Mouse (Mus musculus) limb, embryonic 15.5 days (tissue): ENCODE results near the gene Lcn4. TPM values are rescaled to one million over a fixed set of nuclear protein-coding genes. Genes with fewer than 3 reads are reported as not detected.
A peak's percentile ranks its signal among the peaks of the same experiment; 100 is the strongest.

Experiments used
- ATAC-seq: fragments of 200-750 bp; cut with Nextera tagmentation; 2 replicates; pipeline ENCODE4 v1.8.0; 2017; ENCODE audit warnings: low read depth, moderate TSS enrichment; ENCODE audit not compliant: insufficient number of reproducible peaks, low FRiP score, low TSS enrichment
- H3K27ac ChIP-seq: fragments of 300-500 bp; sonication (generic); 2 replicates; pipeline ENCODE4 v1.5.1; 2015; ENCODE audit warnings: moderate library complexity, mild to moderate bottlenecking, inconsistent platforms
- H3K27me3 ChIP-seq: fragments of 300-500 bp; sonication (generic); 2 replicates; pipeline ENCODE4 v1.6.1; 2015; ENCODE audit warnings: inconsistent platforms
- H3K36me3 ChIP-seq: fragments of 300-500 bp; sonication (generic); 2 replicates; pipeline ENCODE4 v1.6.1; 2015; ENCODE audit warnings: inconsistent platforms
- H3K4me1 ChIP-seq: fragments of 300-500 bp; sonication (generic); 2 replicates; pipeline ENCODE4 v1.6.1; 2015; ENCODE audit warnings: inconsistent platforms
- H3K4me2 ChIP-seq: fragments of 300-500 bp; sonication (generic); 2 replicates; pipeline ENCODE4 v1.6.1; 2015; ENCODE audit warnings: mild to moderate bottlenecking, inconsistent platforms
- H3K4me3 ChIP-seq: fragments of 300-500 bp; sonication (generic); 2 replicates; pipeline ENCODE4 v1.5.1; 2015; ENCODE audit warnings: mild to moderate bottlenecking, inconsistent platforms
- H3K9ac ChIP-seq: fragments of 300-500 bp; sonication (generic); 2 replicates; pipeline ENCODE4 v1.6.1; 2015; ENCODE audit warnings: inconsistent platforms
- H3K9me3 ChIP-seq: fragments of 300-500 bp; sonication (generic); 2 replicates; pipeline ENCODE4 v1.6.1; 2016; ENCODE audit warnings: inconsistent platforms
- WGBS: fragments of 180-500 bp; shearing (Covaris S2); methylation state at CpG from one replicate; pipeline ENCODE4 v1.1.7; 2015; 5-methylcytosine and 5-hydroxymethylcytosine counted together
- polyA plus RNA-seq: library from polyadenylated mRNA; unstranded; fragments of >200 nt; fragmentation: Nextera tagmentation; extraction: Ambion mirVana; gene quantifications from 2 replicates; pipeline ENCODE4 v1.2.1, GENCODE M21; 2015

Gene Lcn4
- polyA plus RNA-seq, 1 experiment from 2014 or later: not detected

DNA sequence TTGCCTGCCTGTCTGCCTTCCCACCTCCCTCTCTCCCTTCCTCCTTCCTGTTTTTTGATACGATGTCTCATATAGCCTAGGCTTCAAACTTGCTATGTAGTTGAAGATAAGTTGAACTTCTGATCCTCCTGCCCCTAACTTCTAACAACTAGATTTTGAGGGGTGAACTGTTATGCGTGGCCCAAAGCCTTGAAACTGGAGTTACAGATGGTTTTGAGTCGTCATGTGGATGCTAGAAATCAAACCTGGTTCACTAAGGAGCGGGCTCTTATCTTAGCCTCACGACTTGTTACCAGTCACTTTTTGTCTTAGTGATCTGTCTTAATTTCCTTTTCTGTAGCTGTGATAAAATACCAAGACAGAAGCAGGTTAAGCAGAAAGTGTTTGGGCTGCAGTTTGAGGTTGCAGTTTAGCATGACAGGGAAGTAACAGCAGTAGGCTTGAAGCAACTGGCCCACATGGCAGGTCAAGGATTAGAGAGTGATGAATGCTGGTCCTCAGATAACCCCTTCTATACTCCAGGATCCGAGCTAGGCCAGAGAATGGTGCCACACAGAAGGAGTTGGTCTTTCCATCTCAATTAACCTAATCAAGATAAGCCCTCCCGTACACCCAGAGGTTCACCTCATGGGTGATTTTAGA lies 30.0 kb downstream of the Lcn4 start:
- Histone ChIP-seq H3K36me3 (peaks cover 22% of the 10 kb centered on the region), H3K9me3 (no peaks in the 10 kb centered on the region), H3K4me2 (no peak overlapping the region), H3K27me3 (no peaks in the 10 kb centered on the region), H3K9ac (no peak overlapping the region), H3K27ac (peak overlapping the region; percentile 84), H3K4me1 (peaks cover 30% of the 10 kb centered on the region), H3K4me3 (no peak overlapping the region)
- WGBS: 70% methylated on average over 7 of the region's 7 CpGs
- no peak for ATAC-seq

DNA sequence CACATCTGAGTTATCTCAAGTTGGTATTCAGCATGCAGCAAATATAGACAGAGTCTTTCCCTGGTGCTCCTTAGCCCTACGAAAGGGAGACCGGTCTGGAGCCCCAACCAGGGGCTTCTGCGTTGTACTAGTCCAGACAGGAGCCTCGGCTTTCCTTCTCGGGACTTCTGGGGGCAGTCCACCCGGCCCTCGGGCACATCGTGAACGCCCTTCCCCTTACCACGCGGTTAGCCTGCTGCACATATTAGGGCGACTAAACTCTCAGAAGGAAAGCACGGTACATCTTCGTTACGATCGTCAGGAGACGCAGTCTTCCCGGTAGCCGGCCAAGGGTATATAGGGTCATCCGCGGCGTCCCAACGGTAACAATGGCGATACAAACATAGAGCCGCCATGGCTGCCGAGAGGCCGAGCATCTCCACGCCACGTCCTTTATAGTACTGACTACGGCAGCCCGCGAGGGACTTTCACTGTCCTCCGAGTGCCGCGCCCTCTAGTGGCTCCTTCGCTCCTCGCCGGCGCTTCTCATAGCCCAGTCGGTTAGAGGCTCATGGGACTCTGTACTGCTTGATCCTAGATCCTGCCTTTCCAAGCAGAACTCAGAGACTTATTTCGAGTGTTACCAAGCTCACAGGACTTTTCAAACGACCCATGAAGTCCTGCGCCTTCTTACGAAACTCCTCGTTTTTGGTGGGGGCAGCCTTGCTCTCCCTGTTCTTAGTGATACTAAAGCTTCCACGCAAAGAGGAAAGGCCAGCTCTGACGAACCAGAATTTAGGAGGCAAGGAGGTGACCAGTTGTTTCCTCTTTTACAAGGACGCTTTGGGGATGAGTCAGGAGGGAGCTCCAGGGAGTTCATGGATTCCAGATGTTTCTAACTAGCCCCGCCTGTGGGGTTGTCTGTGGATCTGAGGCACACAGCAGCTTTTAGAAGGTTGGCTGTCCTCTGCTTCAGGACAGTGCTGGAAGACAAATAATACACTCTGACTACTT lies 30.9 kb downstream of the Lcn4 start:
- Histone ChIP-seq H3K36me3 (peaks cover 32% of the 10 kb centered on the region), H3K4me2 (peak overlapping the region; percentile 74), H3K4me1 (peaks cover 30% of the 10 kb centered on the region), H3K27ac (peak overlapping the region; percentile 84), H3K27me3 (no peaks in the 10 kb centered on the region), H3K9ac (peak overlapping the region; percentile 78), H3K4me3 (peak overlapping the region; percentile 69), H3K9me3 (no peaks in the 10 kb centered on the region)
- 2% methylated on average over 49 of the region's 49 CpGs for WGBS
- ATAC-seq: peak; percentile 85

DNA sequence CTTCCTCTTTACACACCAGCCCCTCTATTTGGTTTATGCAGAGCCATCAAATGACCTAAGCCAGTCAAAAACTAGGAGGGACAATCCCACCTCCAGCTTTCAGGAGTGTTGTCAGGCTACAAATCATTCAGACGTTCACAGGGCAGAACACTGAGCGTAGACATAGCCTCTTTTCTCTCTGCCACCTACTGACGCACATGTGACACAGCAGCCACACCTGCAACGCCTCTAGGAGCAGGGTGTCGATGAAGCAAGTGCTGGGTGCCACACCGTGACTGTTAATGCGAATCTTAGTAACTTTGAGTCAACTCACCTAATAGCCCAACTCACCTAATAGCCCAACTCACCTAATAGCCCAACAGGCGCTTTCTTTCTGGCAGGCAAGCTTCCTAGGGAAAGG lies 32.0 kb downstream of the Lcn4 start:
- Histone ChIP-seq H3K27ac (peak overlapping the region; percentile 58; the same call in 1 of the 2 replicates), H3K9me3 (no peaks in the 10 kb centered on the region), H3K4me2 (peak overlapping the region; percentile 74), H3K36me3 (peaks cover 42% of the 10 kb centered on the region), H3K4me3 (peak overlapping the region; percentile 69), H3K27me3 (no peaks in the 10 kb centered on the region), H3K4me1 (peaks cover 30% of the 10 kb centered on the region), H3K9ac (peak overlapping the region; percentile 78)
- 3% methylated on average over 8 of the region's 8 CpGs for WGBS
- ATAC-seq: no peak

DNA sequence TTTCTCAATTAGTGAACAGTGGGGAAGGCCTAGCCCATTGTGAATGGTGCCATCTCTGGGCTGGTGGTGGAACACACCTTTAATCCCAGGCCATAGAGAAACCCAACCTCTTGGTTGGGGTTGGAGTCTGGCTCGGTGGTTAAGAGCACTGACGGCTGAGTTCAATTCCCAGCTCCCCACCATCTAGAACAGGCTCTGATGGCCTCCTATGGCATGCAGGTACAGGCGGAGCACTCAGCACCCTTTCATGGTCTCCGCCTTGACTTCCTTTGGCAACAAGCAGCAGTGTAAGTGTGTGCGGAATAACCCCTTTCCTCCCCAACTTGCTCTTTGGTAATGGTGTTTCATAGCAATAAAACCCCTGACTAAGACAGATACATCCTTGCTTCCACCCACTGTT lies 32.5 kb downstream of the Lcn4 start:
- H3K36me3 ChIP-seq: peaks cover 46% of the 10 kb centered on the region
- 66% methylated on average over 5 of the region's 5 CpGs for WGBS

DNA sequence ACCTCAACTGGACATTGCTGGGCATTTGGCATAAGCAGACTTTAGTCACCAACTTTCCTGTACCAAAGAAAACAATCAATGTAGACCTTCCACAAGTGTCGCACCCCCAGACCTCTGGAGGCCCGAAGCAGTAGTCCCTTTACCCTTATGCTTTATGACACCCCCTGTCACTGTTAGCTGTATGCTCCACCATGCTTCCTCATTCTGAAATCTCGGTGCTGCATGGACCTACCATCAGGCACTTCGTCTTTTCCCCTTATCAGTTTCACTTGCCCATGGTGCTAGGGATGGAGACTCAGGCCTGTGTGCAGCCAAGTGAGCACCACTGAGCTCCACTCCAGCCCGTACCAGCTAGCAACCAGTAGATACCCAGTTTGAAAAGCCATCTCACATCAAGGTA lies 33.0 kb downstream of the Lcn4 start:
- Histone ChIP-seq H3K4me3 (peak overlapping the region; percentile 7; the same call in 1 of the 2 replicates), H3K27ac (no peak overlapping the region), H3K36me3 (peaks cover 48% of the 10 kb centered on the region), H3K9me3 (no peaks in the 10 kb centered on the region), H3K9ac (0 out of 2 replicates have a peak overlapping the region, but pooled peaks have one; percentile 4), H3K27me3 (no peaks in the 10 kb centered on the region), H3K4me2 (peak overlapping the region; percentile 74), H3K4me1 (peaks cover 30% of the 10 kb centered on the region)
- WGBS: 79% methylated on average over 5 of the region's 5 CpGs
- ATAC-seq: no peak

More for the DNA sequence above, 32.5 kb downstream of the Lcn4 start:
- no peak for ATAC-seq
- H3K4me2 ChIP-seq: peak overlapping the region; percentile 74
- H3K4me1 ChIP-seq: peaks cover 30% of the 10 kb centered on the region
- peak overlapping the region; percentile 69 for H3K4me3 ChIP-seq
- H3K9ac ChIP-seq: no peak overlapping the region; the same call in 1 of the 2 replicates
- H3K27ac ChIP-seq: 0 out of 2 replicates have a peak overlapping the region, but pooled peaks have one; percentile 7
- H3K9me3 ChIP-seq: no peaks in the 10 kb centered on the region
- no peaks in the 10 kb centered on the region for H3K27me3 ChIP-seq

DNA sequence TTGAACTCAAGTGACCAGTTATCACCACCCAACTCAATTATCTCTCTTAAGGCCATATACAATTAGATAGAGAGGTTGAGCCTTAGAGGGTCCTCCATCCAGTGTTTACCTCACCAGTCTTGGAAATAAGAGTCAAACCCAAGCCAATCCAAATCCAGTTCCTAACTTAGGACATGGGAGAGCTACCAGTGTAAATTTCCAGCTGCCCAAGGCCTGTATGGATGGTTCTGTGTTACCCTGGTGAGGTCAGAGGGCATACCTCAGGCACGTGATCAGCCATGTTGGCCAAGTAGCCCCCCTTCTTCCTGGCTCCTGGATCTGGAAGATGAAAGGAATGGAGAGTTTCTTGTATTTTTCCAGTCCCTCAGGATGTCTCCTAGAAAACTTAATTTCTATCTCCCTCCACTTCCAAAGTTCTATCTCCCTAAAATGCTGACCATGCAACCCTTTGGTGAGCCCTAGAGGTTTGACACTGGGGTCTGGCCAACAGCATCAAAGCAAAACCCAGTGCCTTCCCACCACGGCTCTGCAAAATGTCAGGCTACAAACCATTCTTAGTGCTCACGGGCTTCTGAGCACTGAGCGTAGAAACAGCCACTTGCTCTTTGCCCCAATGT lies 33.7 kb downstream of the Lcn4 start:
- Histone ChIP-seq H3K27me3 (no peaks in the 10 kb centered on the region), H3K36me3 (peaks cover 48% of the 10 kb centered on the region), H3K9ac (0 out of 2 replicates have a peak overlapping the region, but pooled peaks have one; percentile 4), H3K4me2 (no peak overlapping the region), H3K4me3 (0 out of 2 replicates have a peak overlapping the region, but pooled peaks have one; percentile 7), H3K27ac (no peak overlapping the region), H3K4me1 (peaks cover 30% of the 10 kb centered on the region), H3K9me3 (no peaks in the 10 kb centered on the region)
- no peak for ATAC-seq
- WGBS: 76% methylated on average over 4 of the region's 4 CpGs

DNA sequence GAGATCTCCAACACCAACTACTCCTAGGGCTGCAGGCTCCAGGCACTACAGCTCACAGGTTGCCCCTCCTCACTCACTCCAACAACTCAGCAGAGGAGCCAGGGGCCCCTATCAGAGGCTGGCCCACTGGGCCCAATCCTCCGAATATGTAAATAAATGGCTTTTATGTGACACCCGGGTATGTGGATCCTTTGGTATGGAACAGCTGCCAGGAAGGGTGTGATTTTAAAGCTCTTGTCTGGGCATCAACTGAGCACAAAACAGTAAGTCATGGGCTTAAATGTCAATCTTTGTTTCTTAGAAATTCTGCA lies 34.8 kb downstream of the Lcn4 start:
- H3K27me3 ChIP-seq: no peaks in the 10 kb centered on the region
- peaks cover 48% of the 10 kb centered on the region for H3K36me3 ChIP-seq
- no peak for ATAC-seq
- H3K27ac ChIP-seq: no peak overlapping the region
- no peak overlapping the region for H3K4me2 ChIP-seq
- peaks cover 30% of the 10 kb centered on the region for H3K4me1 ChIP-seq
- no peaks in the 10 kb centered on the region for H3K9me3 ChIP-seq
- WGBS: 58% methylated on average over 2 of the region's 2 CpGs
- H3K9ac ChIP-seq: no peak overlapping the region
- H3K4me3 ChIP-seq: no peak overlapping the region

DNA sequence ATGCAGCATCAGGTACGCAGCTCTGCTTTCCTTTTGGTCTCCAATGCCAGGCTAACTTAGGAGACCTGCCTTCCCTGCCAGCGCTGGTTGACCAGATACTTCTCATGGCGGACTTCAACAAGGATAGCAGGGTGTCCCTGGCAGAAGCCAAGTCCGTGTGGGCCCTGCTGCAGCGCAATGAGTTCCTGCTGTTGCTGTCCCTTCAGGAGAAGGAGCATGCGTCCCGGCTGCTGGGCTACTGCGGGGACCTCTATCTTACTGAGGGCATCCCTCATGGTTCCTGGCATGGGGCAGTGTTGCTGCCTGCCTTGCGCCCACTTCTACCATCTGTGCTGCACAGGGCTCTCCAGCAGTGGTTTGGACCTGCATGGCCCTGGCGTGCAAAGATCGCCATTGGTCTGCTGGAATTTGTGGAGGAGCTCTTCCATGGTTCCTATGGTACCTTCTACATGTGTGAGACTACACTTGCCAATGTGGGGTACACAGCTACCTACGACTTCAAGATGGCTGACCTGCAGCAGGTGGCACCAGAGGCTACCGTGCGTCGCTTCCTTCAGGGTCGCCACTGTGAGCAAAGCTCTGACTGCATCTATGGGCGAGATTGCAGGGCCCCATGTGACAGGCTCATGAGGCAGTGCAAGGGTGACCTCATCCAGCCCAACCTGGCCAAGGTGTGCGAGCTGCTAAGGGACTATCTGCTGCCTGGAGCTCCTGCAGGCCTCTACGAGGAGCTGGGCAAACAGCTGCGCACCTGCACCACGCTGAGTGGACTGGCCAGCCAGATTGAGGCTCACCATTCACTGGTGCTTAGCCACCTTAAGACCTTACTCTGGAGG lies 35.4 kb downstream of the Lcn4 start:
- Histone ChIP-seq H3K9ac (no peak overlapping the region), H3K9me3 (no peaks in the 10 kb centered on the region), H3K36me3 (peaks cover 48% of the 10 kb centered on the region), H3K27me3 (no peaks in the 10 kb centered on the region), H3K27ac (peak overlapping the region; percentile 2; the same call in 1 of the 2 replicates), H3K4me3 (no peak overlapping the region), H3K4me2 (no peak overlapping the region), H3K4me1 (peaks cover 31% of the 10 kb centered on the region)
- 75% methylated on average over 21 of the region's 21 CpGs for WGBS
- no peak for ATAC-seq

DNA sequence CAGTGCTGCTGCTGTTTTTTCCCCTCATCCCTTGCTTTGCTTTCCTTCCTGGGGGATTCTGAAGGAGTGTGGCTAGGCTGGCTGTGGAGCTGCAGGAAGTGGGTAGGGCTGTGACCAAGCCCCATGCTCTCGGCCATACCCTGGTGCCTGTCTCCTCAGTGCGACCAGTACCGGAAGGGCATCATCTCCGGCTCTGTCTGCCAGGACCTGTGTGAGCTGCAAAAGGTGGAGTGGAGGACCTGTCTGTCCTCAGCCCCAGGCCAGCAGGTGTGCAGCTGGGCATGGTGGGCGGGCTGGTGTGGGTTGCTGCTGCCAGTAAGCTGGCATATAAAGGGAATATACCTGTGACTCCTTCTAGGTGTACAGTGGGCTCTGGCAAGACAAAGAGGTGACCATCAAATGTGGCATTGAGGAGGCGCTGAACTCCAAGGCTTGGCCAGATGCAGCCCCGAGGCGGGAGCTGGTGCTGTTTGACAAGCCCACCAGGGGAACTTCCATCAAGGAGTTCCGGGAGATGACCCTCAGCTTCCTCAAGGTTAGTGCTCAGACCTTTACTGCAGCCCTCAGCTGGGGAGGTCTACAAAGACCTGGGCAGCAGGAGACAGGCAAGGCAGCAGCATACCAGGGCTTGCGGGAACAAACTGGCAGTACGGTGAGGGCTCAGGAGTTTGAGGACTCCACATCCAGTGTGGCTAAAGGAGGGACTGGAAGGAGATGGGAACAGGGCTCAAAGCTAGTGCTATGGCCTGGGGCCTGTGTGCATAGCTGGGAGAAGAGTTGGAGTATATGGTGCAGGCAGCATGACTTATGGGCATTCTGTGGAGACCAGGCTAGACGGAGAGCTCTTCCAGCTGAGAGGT lies 36.2 kb downstream of the Lcn4 start:
- H3K4me1 ChIP-seq: peaks cover 34% of the 10 kb centered on the region
- H3K27me3 ChIP-seq: no peaks in the 10 kb centered on the region
- H3K4me2 ChIP-seq: no peak overlapping the region
- H3K27ac ChIP-seq: peak overlapping the region; percentile 2; the same call in 1 of the 2 replicates
- no peak overlapping the region for H3K4me3 ChIP-seq
- H3K9ac ChIP-seq: no peak overlapping the region
- ATAC-seq: no peak
- WGBS: 62% methylated on average over 12 of the region's 12 CpGs
- H3K9me3 ChIP-seq: no peaks in the 10 kb centered on the region
- peaks cover 48% of the 10 kb centered on the region for H3K36me3 ChIP-seq

DNA sequence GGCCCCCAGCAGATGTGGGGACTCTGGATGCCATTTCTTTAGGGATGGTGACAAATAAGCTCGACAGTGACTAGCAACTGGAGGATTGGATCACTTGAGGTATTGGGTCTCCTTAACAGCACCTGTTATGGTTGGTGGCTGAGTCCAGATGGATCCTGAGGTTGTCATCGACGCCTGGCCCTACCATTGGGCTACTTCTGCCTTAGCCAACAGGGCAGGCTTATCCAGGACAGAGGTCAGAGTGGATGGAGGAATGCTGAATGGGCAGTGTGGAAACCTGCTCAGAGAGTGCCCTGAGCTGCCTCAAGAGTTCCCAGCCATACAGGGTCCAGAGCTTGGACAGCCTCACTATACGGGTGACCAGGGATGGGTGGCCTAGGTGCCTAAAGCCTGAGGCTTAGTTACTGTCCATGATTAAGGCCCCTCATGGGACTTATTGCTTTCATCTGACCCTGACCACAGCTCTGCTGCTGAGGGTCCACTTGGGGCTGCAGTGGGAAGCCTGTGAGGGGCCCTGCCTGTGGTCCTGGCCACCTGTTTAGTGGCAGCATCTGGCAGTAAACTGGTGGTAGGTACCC lies 37.0 kb downstream of the Lcn4 start:
- Histone ChIP-seq H3K4me1 (peaks cover 40% of the 10 kb centered on the region), H3K4me2 (no peak overlapping the region), H3K27me3 (no peaks in the 10 kb centered on the region), H3K36me3 (peaks cover 48% of the 10 kb centered on the region), H3K4me3 (no peak overlapping the region), H3K9me3 (no peaks in the 10 kb centered on the region), H3K27ac (no peak overlapping the region), H3K9ac (no peak overlapping the region)
- WGBS: 68% methylated on average over 4 of the region's 4 CpGs
- no peak for ATAC-seq
